Mouse (Mus musculus): ENCODE results near the gene Samd14. TPM values are rescaled to one million over a fixed set of nuclear protein-coding genes. Genes with fewer than 3 reads are reported as not detected.

Gene Samd14
- total RNA-seq, 2 experiments from 2014 or later = 22.1 to 32.0 TPM

DNA sequence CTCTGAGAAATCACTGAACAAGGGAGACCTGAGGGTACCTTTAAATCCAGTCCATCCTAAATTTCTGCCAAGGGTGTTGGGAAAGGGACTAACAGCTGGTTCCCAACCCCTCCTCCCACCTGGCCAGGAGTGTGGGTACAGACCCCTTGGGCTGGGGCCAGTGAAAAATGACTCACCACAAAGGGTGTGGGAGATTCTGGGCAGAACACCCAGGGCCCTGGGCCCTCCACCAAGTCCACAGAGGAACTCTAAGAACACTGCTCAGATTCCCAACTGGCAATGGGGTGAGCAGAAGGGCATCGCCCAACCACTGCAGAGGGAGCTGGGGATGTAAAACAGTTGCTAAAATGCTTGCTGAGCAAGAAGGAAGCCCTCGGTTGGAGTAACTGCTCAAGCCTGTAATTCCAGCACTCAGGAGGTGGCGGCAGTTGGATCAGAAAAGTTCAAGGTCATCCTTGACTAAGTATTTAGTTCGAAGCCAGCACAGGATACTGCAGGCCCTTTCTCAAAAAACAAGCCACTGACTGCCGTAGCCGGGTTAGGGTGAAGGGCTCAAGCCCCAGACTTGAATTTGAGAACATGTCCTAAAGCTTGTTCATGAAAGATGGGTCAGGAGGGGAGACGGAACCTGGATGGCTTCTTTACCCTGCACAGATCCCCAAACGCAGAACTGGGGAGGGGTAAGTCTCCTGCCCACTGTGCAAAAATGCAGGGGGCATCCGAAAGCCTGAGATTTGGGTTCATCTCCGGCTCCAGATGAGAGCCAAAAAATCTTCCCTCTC, 20.7 kb upstream of the Samd14 start:
- no peak for ATAC-seq (replicated peaks; ENCODE audit: low FRiP score, poor library complexity, severe bottlenecking)

DNA sequence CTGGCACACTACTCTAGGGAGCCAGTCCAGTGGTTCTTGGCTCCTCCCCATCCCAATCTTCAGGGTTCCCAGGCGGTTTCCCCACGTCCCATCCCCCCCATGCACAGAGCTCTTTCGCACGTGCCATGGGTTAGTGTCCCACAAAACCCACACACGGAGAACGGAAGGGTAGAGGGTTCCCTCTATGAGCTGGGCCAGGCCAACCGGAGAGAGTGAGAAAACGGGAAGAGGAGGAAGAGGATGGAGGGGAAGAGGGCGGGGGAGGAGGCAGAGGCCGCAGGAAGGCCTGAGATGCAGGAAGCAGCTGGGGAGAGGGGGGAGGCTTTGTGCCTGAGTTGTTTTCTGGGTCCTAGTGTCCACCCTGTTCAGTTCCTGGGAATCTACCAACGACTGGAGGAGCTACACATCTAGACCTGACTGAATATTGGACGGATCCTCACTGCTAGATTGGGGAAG, 20.1 kb upstream of the Samd14 start:
- peak; percentile 63 for ATAC-seq (replicated peaks; ENCODE audit: low FRiP score, poor library complexity, severe bottlenecking)

DNA sequence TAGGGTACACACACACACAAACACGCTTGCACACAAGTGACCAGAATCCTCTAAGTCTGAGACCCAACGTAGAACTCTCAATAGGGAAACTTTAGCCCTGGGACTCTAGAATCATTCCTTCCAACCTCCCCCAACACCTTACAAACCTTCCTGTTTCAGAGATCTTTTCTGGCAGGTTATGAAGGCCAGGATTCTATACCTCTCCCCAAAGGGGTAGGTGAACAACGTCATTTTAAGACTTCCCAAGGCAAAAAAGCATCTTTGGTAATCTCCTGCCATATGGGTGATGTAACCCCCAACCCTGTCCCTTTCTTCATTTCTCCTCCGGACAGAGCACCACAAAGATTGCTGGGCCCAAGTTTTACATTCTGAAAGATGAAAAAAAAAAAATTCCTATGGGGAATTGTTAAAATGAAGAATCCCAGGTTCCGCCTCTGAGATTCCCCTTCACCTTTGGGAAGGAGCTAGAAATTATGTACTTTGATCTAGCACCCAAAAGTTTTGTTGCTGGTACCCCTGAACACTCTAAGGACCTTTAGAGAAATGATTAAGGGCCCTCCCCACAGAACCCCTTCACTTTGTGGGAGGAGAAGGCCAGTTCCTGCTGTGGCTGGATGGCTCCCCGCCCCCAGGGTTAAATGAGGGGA, 19.5 kb upstream of the Samd14 start:
- peak; percentile 6; the same call in 1 of the 2 replicates for ATAC-seq (replicated peaks; ENCODE audit: low FRiP score, poor library complexity, severe bottlenecking)

- ATAC-seq (replicated peaks; ENCODE audit: low FRiP score, poor library complexity, severe bottlenecking) = peak; percentile 70
Observed at GRCm38 (mm10) chr11:94990749-94991577, 18.7 kb upstream of the Samd14 start, which contains the start of gene Ppp1r9b. Ppp1r9b (plus strand) TSS chr11:94991035.

DNA sequence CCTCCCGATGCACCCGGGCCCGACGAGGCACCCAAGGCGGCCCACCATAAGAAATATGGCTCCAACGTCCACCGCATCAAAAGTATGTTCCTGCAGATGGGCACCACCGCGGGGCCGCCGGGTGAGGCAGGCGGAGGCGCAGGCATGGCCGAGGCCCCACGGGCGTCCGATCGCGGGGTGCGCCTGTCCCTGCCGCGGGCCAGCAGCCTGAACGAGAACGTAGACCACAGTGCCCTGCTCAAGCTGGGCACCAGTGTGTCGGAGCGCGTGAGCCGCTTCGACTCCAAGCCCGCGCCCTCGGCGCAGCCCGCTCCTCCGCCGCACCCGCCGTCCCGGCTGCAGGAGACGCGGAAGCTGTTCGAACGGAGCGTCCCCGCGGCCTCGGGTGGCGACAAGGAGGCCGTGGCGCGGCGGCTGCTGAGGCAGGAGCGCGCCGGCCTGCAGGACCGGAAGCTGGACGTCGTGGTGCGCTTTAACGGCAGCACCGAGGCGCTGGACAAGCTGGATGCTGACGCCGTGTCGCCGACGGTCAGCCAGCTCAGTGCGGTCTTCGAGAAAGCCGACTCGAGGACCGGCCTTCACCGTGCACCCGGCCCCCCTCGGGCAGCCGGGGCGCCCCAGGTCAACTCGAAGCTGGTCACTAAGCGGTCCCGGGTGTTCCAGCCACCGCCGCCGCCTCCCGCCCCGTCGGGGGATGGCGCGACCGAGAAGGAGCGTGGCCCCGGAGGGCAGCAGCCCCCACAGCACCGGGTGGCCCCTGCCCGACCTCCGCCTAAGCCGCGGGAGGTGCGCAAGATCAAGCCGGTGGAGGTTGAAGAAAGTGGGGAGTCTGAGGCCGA, 17.8 kb upstream of the Samd14 start:
- ATAC-seq (replicated peaks; ENCODE audit: low FRiP score, poor library complexity, severe bottlenecking) = 0 out of 2 replicates have a peak, but pooled peaks have one; percentile 1

DNA sequence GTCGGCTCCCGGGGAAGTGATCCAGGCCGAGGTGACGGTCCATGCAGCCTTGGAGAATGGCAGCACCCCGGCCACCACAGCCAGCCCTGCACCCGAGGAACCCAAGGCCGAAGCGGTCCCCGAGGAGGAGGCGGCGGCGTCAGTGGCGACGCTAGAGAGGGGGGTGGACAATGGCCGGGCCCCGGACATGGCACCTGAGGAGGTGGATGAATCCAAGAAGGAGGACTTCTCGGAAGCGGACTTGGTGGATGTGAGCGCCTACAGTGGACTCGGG, 17.3 kb upstream of the Samd14 start:
- ATAC-seq (replicated peaks; ENCODE audit: low FRiP score, poor library complexity, severe bottlenecking) = no peak

GRCm38 (mm10) chr11:94992754-94993606, 16.7 kb upstream of the Samd14 start:
- ATAC-seq (replicated peaks; ENCODE audit: low FRiP score, poor library complexity, severe bottlenecking) = peak; percentile 24

DNA sequence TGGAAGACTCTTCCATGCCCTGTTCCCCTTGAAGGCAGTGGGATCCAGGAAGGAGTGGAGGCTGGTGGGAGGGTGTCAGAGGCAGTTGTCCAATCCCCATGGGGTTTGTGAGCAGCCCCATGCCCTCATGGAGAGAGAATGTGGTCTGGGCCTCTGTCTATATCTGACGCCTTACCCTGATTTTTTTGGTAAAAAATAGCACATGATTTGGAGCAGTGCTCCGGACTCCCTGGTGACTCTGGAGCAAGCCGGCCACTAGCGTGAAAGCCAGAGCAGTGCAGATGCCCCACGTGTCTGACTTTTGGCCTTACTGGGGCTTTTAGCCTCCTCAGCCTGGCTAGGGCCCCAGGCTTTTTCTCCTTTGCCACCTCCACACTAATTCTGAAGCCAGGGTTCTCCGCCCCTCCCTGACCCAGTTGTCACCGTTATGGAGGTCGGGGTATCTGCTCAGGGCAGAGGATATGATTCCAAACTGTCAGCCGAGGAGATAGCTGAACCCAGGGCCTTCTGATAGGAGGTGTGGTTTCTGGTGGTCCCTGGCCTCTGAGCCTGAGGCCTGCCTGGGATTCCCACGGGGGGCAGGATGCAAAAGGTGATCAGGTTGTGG, 15.4 kb upstream of the Samd14 start:
- no peak for ATAC-seq (replicated peaks; ENCODE audit: low FRiP score, poor library complexity, severe bottlenecking)

DNA sequence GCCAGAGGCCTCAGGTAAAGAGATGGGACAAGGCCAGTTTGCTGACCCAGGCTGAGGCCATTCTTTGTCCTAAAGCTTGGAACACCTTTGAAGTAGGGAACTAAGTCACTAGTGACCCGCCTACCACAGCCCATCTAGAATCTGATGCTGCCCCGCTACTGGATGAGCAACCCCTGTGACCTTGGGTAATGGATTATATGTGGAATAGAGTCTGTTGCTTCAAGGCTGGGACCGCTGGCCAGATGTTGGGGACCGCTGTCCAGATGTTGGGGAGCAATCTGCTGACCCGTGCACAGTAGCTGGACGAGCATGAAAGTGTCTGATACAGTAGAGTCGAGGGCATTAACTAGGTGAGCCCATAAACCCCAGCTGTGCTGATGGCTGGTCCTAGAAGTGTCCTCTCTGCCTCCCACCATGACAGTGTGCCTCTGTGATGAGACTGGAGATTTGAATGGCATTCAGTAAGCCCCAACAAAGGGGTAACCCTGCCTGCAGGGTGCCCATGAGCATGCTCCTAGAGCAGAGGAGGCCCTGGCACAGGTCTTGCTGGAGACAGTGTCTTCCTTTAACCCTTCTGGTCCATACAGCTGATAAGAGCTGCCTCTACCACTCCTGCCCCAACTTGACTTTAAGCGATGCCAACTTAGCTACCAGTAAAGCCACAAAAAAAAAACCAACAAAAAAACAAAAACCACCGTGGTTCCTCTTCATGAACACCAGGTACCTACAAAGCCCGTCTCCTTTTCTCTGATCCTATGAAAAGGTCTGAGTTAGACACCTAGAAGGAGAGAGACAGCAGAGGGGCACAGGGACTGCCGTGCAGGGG, 14.5 kb upstream of the Samd14 start:
- ATAC-seq (replicated peaks; ENCODE audit: low FRiP score, poor library complexity, severe bottlenecking) = no peak

GRCm38 (mm10) chr11:94996101-94996500, 13.6 kb upstream of the Samd14 start:
- ATAC-seq (replicated peaks; ENCODE audit: low FRiP score, poor library complexity, severe bottlenecking) = no peak

GRCm38 (mm10) chr11:94996984-94997383, 12.7 kb upstream of the Samd14 start:
- no peak for ATAC-seq (replicated peaks; ENCODE audit: low FRiP score, poor library complexity, severe bottlenecking)

GRCm38 (mm10) chr11:94997596-94997995, 12.1 kb upstream of the Samd14 start:
- peak; percentile 58 for ATAC-seq (replicated peaks; ENCODE audit: low FRiP score, poor library complexity, severe bottlenecking)

- ATAC-seq (replicated peaks; ENCODE audit: low FRiP score, poor library complexity, severe bottlenecking) = no peak
Observed at GRCm38 (mm10) chr11:94998041-94998531, 11.6 kb upstream of the Samd14 start.

GRCm38 (mm10) chr11:95000128-95000527, 9.6 kb upstream of the Samd14 start:
- no peak for ATAC-seq (replicated peaks; ENCODE audit: low FRiP score, poor library complexity, severe bottlenecking)

DNA sequence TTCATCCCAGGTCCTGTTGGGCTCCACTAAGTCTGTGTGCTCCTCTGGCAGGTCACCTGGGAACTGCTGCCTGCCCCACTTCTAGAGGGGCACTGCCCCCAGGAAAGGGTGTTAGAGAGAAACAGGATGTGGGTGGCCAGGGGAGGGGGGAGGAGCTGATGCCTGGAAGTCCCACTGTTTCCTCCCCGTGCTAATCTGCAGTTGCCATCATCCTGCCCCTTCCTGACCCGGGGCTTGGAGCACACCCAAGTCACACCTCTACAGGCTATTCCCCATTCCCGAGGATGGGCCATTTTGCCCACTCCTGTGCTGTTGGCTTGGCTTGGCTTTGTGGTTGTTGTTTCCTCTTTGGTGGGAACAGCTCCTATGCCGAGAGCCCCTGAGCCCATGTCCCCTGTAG, 9.1 kb upstream of the Samd14 start:
- ATAC-seq (replicated peaks; ENCODE audit: low FRiP score, poor library complexity, severe bottlenecking) = 0 out of 2 replicates have a peak, but pooled peaks have one; percentile 9

GRCm38 (mm10) chr11:95001058-95001457, 8.6 kb upstream of the Samd14 start:
- peak; percentile 65 for ATAC-seq (replicated peaks; ENCODE audit: low FRiP score, poor library complexity, severe bottlenecking)

- no peak for ATAC-seq (replicated peaks; ENCODE audit: low FRiP score, poor library complexity, severe bottlenecking)
Observed at GRCm38 (mm10) chr11:95001584-95002347, 7.9 kb upstream of the Samd14 start.
